Mouse (Mus musculus) cerebellum, adult 2 months (tissue): ENCODE measurements at regions not wholly inside any gene's neighbourhood (a gene's known extent, or its start where the extent isn't known, plus 50 kb on each side); places are given as distances from the start of the nearest gene placed in this dataset.

Experiments
- CTCF ChIP-seq: fragments of 200-500 bp; IDR thresholded peaks from 2 replicates; pipeline ENCODE4 v1.5.1; 2011; ENCODE audit warnings: low read depth, mild to moderate bottlenecking, control low read depth, low read length, moderate library complexity, borderline replicate concordance; ENCODE audit not compliant: insufficient read depth
- POLR2A ChIP-seq: fragments of 200-500 bp; IDR thresholded peaks from 2 replicates; pipeline ENCODE4 v1.6.1; 2011; ENCODE audit warnings: low read length, control low read depth, borderline replicate concordance; ENCODE audit not compliant: insufficient read depth

DNA sequence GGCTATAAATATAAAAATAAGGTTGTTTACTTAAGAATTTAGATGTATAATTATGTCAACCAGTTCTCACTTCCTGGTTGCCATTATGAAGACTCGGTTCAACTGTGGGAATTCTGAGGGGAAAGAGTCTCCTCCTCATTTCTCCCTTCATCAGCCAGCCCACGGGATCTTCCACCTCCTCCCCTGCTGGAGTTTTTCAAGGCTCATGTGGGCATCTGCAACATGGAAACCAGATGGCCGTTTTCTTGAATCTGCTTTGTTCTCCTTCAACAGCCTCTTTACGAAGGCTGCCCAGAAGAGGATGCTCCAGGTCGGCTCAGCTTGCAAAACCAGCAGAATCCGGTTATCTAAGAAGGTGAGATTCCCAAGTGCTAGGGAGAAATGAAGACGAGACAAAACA, 269.0 kb upstream of the Pfn2 start:
- TF ChIP-seq CTCF (no peak), POLR2A (no peak)
